Mouse (Mus musculus) left cerebral cortex, postnatal 4 days (tissue): ENCODE measurements at regions not wholly inside any gene's neighbourhood (a gene's known extent, or its start where the extent isn't known, plus 50 kb on each side); places are given as distances from the start of the nearest gene placed in this dataset.

Experiments used
- DNase-seq: peaks from one replicate; pipeline ENCODE4 v3.0.0-alpha.2; 2022
- intact Hi-C: fragments of 180-260 bp; cut with DNase I; formaldehyde crosslinking; loops from one replicate; pipeline ENCODE4 v1.15.1; 2025

DNA sequence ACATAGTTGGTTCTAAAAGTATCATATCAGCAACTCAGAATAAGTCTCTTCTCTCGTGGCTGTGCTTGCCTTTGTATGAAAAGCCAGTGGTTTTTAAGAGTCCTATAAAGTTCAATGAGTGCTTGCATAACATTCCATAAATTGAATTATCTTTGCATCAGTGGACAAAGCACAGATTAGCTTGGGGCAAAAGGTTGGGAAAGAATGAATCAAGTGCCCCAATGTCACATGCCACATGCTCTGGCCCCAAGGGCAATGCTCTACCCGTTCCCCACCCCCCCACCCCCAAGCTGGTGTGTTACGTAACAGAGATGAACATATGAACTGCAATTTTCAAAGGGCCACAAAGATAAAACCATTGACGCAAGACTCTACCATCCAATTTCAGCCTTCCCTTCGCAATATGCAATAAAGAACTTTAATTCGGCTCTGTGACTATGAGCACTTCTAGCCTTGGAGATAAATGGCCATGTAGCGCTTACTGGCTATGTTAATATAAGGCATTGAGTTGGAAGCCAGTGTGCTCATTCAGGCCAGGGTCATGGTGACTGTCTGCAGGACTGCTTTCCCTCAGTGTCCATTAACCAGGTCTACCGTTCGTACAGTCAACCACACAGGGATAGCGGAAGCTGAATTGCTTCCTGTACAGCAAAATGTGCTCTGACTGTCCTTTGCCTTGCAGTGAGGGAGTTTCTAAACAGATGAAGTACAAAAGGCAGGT, 421.1 kb upstream of the Adamts16 start:
- intact Hi-C loops = no loop called here
- DNase-seq = no peak

- intact Hi-C loops = no loop called here
- no peak for DNase-seq
These were observed 412.4 kb upstream of the Adamts16 start for GRCm38 (mm10) chr13:71254016-71254415.

DNA sequence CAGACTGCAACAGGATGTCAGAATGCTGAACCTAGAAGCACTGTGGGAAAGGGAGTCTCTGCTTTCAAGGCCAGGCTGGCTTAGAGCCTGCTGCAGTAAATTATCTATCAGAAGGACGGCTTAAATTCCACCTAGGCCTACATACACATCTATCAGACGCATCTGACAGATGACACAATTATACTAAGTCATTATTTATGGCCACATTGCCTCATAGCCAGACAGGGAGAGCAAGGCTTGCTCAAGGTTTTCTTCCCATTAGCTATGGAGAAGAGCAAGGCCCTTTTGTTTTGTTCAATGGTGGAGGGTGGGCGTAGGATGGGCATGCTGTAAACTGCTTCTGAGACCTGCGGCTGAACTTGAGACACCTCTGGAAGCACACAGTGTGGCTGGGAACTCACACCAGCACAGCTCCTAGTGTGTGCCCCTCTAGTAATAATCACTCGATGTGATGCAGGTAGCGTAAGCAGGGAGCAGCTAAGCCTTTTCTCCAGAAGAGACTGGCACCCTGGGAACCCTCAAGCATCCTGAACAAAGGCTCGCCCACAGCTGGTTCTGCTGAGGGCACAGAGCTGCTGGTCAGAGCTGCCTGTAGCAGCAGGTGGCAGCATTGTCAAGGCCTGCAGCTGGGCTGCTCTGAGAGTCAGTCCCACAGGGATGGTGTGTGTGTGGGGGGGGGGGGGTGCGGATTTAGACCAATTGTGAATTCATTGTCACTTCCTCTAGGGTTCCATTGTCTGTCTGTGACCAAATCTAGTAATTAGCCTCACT, 406.8 kb upstream of the Adamts16 start:
- intact Hi-C loops = no loop called here
- DNase-seq = peak; percentile 24

DNA sequence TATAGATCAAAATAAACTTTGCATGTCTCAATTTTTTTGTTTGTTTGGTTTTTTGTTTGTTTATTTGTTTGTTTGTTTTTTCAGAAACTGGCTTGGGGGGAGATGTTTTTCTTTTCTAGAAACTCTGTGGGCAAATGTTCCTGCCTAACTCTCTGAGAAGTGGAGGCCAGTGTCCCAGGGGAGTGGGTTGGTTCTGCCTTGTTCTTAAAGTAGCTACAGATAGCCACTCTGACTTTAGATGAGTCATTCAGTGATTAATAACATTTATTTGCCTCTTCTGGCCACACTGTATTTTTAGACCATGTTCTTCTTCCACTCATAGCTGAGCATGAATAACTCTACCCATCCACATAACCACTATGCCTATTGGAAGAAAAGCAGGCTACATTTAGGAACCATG, 405.6 kb upstream of the Adamts16 start:
- DNase-seq = no peak
- intact Hi-C loops = no loop called here

DNA sequence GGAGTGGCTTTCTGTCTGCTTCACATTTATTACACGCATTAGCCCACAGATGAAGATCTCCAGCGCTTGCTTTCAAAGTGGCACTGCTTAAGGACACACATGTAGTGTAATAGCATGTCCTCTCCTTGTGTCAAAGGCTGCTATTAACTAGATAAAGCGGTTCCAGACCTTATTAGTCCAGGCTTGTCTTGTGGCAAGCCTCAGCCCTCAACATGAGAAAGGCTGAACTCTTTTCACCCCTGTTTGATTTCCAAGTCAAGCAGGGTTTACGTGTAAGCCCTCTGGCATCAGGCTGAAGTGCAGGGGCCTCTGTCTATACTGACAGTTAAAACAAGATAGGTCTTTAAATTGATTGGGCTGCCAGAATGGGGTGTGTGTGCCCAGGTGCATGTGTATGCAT, 403.7 kb upstream of the Adamts16 start:
- no peak for DNase-seq
- intact Hi-C loops = no loop called here

GRCm38 (mm10) chr13:71239782-71240181, 398.2 kb upstream of the Adamts16 start:
- DNase-seq = no peak
- intact Hi-C loops = no loop called here

- no peak for DNase-seq
- intact Hi-C loops = no loop called here
These were observed 393.7 kb upstream of the Adamts16 start for GRCm38 (mm10) chr13:71235338-71235737.

GRCm38 (mm10) chr13:71231182-71231581, 389.6 kb upstream of the Adamts16 start:
- intact Hi-C loops = no loop called here
- DNase-seq = no peak

DNA sequence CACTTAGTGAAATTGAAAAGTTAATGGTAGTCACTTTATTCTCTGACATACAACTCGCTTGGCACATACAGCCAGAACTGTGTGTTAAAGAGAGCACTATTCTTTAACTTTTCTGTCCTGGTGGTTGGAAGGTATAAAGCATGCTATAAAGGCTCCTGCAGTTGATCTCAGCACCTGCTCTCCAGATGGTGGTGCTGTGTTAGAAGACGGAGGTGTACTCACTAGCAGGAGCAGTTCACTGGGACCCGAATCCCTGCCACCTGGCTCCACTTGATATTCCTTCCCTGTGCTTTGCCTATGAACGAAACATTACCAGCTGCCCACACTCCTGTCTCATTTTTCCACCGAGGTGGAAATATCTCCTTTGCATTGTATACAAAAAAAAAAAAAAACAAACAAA, 373.2 kb upstream of the Adamts16 start:
- no peak for DNase-seq
- intact Hi-C loops = no loop called here

DNA sequence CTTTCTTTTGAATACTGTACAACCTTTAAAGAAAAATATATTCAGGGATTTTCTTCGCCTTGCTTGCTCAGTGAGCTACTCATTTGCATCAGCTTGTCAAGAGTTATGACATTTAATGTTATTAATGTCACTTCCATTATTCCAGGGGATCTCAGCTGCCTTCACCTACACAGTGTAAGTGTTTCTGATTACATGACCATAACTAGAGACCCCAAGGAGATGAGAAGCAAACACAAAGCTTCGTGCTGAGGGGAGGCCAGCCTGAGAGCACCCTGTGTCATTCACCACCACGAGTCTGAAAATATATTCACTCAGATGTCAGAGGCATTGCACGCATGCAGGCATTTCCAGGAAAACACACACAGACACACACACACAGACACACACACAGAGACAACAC, 369.8 kb upstream of the Adamts16 start:
- no peak for DNase-seq
- intact Hi-C loops = no loop called here

DNA sequence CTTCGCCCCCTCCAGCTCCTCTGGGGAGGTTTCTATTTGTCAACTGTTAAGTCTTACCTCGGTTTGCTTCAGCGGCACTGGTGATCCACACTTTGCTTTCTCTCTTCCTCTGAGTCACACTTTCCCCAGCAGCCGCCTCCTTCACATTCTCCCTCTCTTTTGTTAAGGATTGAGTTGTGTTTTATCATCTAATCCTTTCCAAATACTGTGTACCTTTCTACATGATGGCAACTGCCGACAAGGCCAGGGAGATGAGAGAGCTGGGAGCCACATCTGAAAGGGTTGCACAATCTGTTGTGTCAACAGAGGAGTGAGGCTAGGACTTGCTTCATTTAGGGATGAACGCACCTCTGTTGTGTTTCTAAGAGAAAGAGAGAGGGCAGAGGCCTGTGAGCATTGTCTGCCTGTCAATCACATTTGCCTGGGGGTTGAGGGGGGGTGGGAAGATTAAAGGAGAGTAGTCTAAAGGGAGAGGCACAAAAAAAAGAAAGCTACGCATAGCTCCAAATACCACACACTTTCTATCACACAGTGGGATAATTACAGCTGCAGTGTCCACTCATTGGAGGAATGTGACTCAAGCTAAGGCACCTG, 369.1 kb upstream of the Adamts16 start:
- no peak for DNase-seq
- intact Hi-C loops = no loop called here

GRCm38 (mm10) chr13:71205708-71206107, 364.1 kb upstream of the Adamts16 start:
- intact Hi-C loops = no loop called here
- no peak for DNase-seq

- intact Hi-C loops = no loop called here
- peak; percentile 19 for DNase-seq
These were observed 359.0 kb upstream of the Adamts16 start for GRCm38 (mm10) chr13:71200656-71201055.

DNA sequence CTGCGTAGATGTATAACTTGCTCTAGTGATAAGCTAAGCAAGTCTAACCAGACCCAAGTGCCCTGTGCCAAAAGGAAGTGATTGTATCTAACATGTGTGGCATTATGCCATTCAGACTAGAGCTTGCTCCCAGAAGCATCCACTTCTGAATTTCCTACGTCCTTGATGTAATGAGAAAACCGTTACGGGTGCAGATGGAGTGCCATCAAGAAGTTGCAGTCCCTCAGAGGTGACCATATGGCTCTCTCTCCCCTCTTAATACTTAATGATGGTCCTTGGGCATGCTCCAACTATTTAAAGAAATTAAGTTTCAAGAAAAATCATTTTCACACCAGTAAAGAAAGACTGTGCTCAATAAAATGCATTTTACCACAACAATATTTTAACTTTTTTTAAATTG, 354.1 kb upstream of the Adamts16 start:
- no peak for DNase-seq
- intact Hi-C loops = no loop called here

DNA sequence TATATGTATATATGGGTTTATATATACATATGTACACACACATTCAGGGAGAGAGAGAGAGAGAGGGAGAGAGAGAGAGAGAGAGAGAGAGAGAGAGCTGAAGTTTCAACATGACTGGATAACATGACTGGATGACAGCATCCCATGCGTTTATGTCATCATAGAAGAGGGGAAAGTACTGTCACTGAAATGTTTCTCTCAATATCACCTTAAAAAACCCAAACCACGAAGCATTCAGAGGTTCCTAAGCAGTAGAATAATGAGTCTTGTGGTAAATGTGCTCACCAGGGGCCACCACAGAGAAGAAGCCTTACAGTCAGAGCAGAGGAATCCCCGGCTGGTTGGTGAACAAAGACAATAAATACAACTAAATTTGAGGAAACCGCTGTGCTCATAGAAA, 342.9 kb upstream of the Adamts16 start:
- DNase-seq = no peak
- intact Hi-C loops = no loop called here

GRCm38 (mm10) chr13:71179083-71179482, 337.5 kb upstream of the Adamts16 start:
- intact Hi-C loops = no loop called here
- no peak for DNase-seq

DNA sequence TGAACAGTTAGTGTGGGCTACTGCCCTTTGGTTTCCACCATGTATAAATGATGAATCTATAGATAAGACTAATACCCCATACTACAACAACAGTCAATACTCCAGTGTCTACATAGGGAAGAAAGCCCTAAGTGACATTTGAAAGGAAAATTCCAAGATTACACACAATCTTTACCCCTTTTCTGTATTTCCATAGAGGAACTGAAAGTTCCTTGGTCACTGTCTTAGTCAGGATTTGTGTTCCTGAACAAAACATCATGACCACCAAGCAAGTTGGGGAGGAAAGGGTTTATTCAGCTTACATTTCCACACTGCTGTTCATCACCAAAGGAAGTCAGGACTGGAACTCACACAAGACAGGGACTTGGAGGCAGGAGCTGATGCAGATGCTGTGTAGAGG, 332.7 kb upstream of the Adamts16 start:
- intact Hi-C loops = no loop called here

GRCm38 (mm10) chr13:71166226-71166625, 324.6 kb upstream of the Adamts16 start:
- intact Hi-C loops = no loop called here
- DNase-seq = no peak

More for the DNA sequence above, 332.7 kb upstream of the Adamts16 start:
- no peak for DNase-seq

GRCm38 (mm10) chr13:71165096-71165920, 323.7 kb upstream of the Adamts16 start:
- intact Hi-C loops = no loop called here
- no peak for DNase-seq

GRCm38 (mm10) chr13:71164012-71164411, 322.4 kb upstream of the Adamts16 start:
- intact Hi-C loops = no loop called here
- DNase-seq = no peak

GRCm38 (mm10) chr13:71162952-71163351, 321.3 kb upstream of the Adamts16 start:
- no peak for DNase-seq

More at GRCm38 (mm10) chr13:71162952-71163351, 321.3 kb upstream of the Adamts16 start:
- intact Hi-C loops = no loop called here
